Mouse (Mus musculus) C2C12 (cell line): ENCODE measurements around the gene Nfix.

Experiments used
- CEBPB ChIP-seq: IDR thresholded peaks from one replicate; pipeline ENCODE4 v1.6.1; 2011; ENCODE audit warnings: low read depth, mild to moderate bottlenecking, control low read depth, moderate library complexity
- CTCF ChIP-seq: IDR thresholded peaks from one replicate; pipeline ENCODE4 v1.5.1; 2011; ENCODE audit not compliant: control insufficient read depth, insufficient read depth, insufficient read length
- FOSL1 ChIP-seq: IDR thresholded peaks from one replicate; pipeline ENCODE4 v1.8.0; 2011; ENCODE audit warnings: mild to moderate bottlenecking, low read length; ENCODE audit not compliant: poor library complexity, insufficient read depth, severe bottlenecking
- MAX ChIP-seq: IDR thresholded peaks from one replicate; pipeline ENCODE4 v1.6.1; 2011; ENCODE audit warnings: mild to moderate bottlenecking, control low read depth
- MYOD1 ChIP-seq: IDR thresholded peaks from one replicate; pipeline ENCODE4 v1.6.1; 2011; ENCODE audit warnings: low read depth; ENCODE audit not compliant: control insufficient read depth, insufficient read length
- MYOG ChIP-seq: IDR thresholded peaks from one replicate; pipeline ENCODE4 v1.6.1; 2011; ENCODE audit not compliant: control insufficient read depth, insufficient read length; ENCODE audit errors: extremely low read depth
- USF1 ChIP-seq: IDR thresholded peaks from one replicate; pipeline ENCODE4 v1.6.1; 2011; ENCODE audit warnings: low read depth, mild to moderate bottlenecking, control low read depth, moderate library complexity

DNA sequence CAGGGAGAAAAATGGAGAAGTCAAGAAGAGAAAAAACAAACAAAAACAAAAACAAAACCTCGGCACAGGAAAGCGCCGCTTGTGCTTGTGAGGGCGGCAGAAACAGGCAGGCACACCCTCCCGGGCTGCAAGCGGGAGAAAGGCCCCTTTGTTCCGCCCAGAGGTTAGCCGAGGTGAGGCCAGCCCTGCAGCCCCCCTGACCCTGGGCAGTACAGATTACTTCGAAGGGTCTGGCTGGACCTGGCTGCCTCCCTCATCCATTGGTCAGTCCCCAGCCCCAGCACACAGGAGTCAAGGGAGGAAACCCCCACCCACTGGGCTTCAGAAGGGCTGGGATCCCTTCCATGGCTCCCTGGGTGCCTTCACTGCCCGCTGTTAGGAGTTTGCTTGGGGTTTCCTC is 61.9 kb downstream of the Nfix start:
- TF ChIP-seq CTCF (no peak), MYOD1 (no peak), CEBPB (no peak), MAX (no peak), FOSL1 (no peak), USF1 (no peak), MYOG (no peak)
